Mouse (Mus musculus) frontal cortex, postnatal 10 days (tissue): ENCODE measurements around the gene 1700001O22Rik.

Experiments
- DNase-seq, 2 experiments: peaks; one replicate each; pipeline ENCODE4 v3.0.0; 2022; ENCODE audit warnings: low spot score in 2 of 2, mixed read lengths in 1 of 2

The 1700001O22Rik gene

DNA sequence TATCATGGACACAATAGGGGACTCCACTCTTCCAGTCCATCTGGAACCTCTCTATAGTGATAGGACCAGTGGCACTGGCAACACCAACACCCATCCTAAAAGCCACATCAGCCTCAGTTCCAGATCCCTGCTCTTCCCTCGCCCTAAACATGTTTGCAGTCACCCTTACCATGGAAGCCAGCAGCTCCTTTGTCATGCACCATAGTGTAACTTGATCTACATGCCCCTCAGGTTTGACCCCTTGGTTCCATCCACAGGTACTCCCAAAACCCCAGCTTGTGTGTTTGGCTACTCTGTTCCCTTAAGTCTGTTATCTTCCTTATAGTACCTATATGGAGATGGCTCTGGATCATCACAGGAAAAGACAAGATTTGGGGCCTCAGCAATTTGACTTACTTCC, 12.9 kb upstream of the 1700001O22Rik start:
- no peak for DNase-seq

- no peak for DNase-seq
These were observed 7.1 kb upstream of the 1700001O22Rik start for GRCm38 (mm10) chr2:30810573-30810972.

GRCm38 (mm10) chr2:30809503-30809902, 6.0 kb upstream of the 1700001O22Rik start:
- DNase-seq: no peak

- DNase-seq: no peak
These were observed 4.8 kb upstream of the 1700001O22Rik start for GRCm38 (mm10) chr2:30808296-30808655.

GRCm38 (mm10) chr2:30807648-30808295, 4.3 kb upstream of the 1700001O22Rik start, which contains the start of gene Ntmt1:
Ntmt1 (plus strand) TSS chr2:30807826.
- DNase-seq: peak; percentile 98

GRCm38 (mm10) chr2:30807147-30807647, 3.7 kb upstream of the 1700001O22Rik start:
- DNase-seq: no peak

DNA sequence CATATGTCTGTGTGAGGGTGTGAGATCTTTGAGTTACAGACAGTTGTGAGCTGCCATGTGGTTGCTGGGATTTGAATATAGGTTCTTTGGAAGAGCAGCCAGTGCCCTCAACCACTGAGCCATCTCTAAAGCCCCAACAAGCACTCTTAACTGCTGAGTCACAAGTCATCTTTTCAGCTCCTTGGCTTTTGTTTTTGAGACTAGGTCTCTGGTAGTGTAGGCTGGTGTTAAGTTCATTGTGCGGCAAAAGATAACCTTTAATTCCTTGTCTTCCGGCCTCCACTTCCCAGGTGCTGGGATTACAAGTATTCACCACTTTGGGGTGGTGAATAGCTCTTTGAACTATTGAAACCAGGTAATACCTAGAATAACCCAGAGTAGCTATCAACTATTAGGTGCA, 2.5 kb upstream of the 1700001O22Rik start:
- no peak for DNase-seq

- peak in 1 of 2 experiments; percentile 31 for DNase-seq
These were observed 2.2 kb downstream of the 1700001O22Rik start for GRCm38 (mm10) chr2:30801067-30801852.

DNA sequence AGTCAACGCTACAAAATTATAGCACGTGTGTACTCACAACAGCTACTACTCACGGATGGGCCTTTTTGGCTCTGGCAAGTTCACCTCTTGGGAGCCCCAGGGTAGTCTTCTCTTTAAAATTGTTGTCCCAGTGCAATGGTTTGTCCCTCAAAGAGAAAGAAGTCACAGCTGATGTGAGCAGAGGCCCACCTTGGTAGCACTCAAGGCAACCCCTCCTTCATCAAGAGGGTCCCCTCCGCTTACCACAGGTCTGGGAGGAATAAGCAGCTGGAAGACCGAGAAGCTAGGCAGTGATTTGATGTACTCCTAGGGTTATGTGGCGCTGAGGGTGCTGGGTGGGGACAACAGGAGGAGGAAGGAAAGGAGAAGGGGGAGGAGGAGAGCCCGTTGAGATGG, 2.8 kb downstream of the 1700001O22Rik start:
- DNase-seq: no peak

DNA sequence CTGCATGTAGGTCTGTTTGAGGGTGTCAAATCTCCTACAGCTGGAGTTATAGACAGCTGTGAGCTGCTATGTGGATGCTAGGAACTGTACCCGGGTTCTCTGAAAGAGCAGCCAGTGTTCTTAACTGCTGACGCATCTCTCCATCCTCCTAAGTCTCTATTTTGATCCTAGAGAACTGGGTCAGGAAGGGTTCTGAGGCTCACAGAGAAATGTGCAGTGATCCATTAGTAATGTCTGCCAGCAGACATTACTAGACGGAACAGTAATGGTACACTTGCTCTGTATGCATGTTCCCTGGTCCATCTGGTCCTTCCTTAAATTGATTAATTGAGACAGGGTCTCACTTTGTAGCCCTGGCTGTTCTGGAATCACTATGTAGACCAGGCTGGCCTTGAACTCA, 4.0 kb downstream of the 1700001O22Rik start:
- no peak for DNase-seq

- DNase-seq: peak; percentile 86 to 92
These were observed 7.1 kb downstream of the 1700001O22Rik start for GRCm38 (mm10) chr2:30796382-30796781.

GRCm38 (mm10) chr2:30795889-30796275, 7.6 kb downstream of the 1700001O22Rik start:
- DNase-seq: no peak

DNA sequence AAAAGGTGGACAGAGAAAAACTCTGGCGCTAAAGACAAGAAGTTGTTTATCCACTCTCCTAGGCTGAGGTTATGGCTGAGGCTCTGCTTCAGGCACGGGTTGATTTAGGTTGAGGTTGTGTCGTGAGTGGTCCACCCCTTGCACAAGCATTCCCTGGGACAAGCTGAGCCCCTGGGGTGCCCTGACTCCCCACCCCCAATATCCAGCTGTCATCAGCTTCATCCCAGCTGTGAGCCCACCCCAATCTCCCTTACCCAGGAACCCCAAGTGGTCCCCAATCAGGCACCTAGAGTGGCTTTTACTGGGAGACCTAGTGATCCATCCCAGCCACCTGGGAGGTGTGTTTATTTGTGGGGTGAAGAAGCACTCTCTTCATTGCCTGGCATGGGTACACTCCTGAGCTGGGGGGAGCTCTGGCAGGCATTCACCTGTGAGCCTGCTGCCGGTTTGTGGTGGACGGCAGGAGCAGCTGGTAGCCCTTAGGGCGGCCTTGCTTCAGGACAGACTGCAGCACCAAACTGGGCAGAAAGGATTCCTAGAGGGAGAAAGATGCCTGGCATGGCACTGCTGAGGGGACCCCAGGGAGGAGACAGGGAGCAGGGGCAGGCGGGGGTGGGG, 8.1 kb downstream of the 1700001O22Rik start:
- DNase-seq: no peak

- DNase-seq: peak; percentile 81 to 94
These were observed 9.0 kb downstream of the 1700001O22Rik start for GRCm38 (mm10) chr2:30794179-30795108.

GRCm38 (mm10) chr2:30792061-30792460, 11.4 kb downstream of the 1700001O22Rik start:
- DNase-seq: no peak

- DNase-seq: no peak
These were observed 16.0 kb downstream of the 1700001O22Rik start for GRCm38 (mm10) chr2:30787466-30787865.

- DNase-seq: no peak
These were observed 19.1 kb downstream of the 1700001O22Rik start for GRCm38 (mm10) chr2:30784078-30784994.

GRCm38 (mm10) chr2:30783346-30783745, 20.1 kb downstream of the 1700001O22Rik start:
- peak in 1 of 2 experiments; percentile 69 for DNase-seq

- no peak for DNase-seq
These were observed 20.9 kb downstream of the 1700001O22Rik start for GRCm38 (mm10) chr2:30782312-30783290.
